Mouse (Mus musculus): ENCODE results near the gene Fryl. TPM values are rescaled to one million over a fixed set of nuclear protein-coding genes. Genes with fewer than 3 reads are reported as not detected.

The Fryl gene
- polyA plus RNA-seq (2012; rRNA removed) = 53.9 and 57.0 TPM in 2 replicates

GRCm38 (mm10) chr5:73256352-73257065, at the start of gene Fryl:
TSS of gene Fryl (minus strand) at chr5:73256619.

GRCm38 (mm10) chr5:73292502-73293457, 36.4 kb upstream of the Fryl start, which contains the start of gene Ociad1:
TSS of gene Ociad1 (plus strand) at chr5:73292784.

GRCm38 (mm10) chr5:73006784-73007581, 249.4 kb downstream of the Fryl start, which contains the start of gene Slc10a4:
TSS of gene Slc10a4 (plus strand) at chr5:73006883.

GRCm38 (mm10) chr5:72974602-72975001, 281.8 kb downstream of the Fryl start, which contains the start of gene Gm10135:
TSS of gene Gm10135 (minus strand) at chr5:72974702.

Other genes starting within 250 kb of the Fryl start
- gene Slc10a4, start 249.7 kb downstream of the Fryl start, polyA plus RNA-seq (2012; rRNA removed) = 19.8 and 20.2 TPM in 2 replicates
- gene Ociad1, start 36.2 kb upstream of the Fryl start, polyA plus RNA-seq (2012; rRNA removed) = 180 and 188 TPM in 2 replicates
- 6.6 and 8.0 TPM in 2 replicates for gene Ociad2, start 84.4 kb upstream of the Fryl start, polyA plus RNA-seq (2012; rRNA removed)
- gene Cwh43, start 149.5 kb upstream of the Fryl start, polyA plus RNA-seq (2012; rRNA removed) = 0.09 and 0.28 TPM in 2 replicates
- 35.6 and 39.1 TPM in 2 replicates for gene Dcun1d4, start 224.4 kb upstream of the Fryl start, polyA plus RNA-seq (2012; rRNA removed)